Mouse (Mus musculus) G1E-ER4 (cell line): ENCODE data around the gene 4930503B20Rik. TPM values are rescaled to one million over a fixed set of nuclear protein-coding genes. Genes with fewer than 3 reads are reported as not detected.

Source experiments
- GATA1 ChIP-seq: IDR thresholded peaks from one replicate; pipeline ENCODE4 v1.8.0; 2012; ENCODE audit warnings: low read length, inconsistent platforms
- polyA plus RNA-seq: library from polyadenylated mRNA; stranded (reverse); fragments of >175 nt; gene quantifications from 2 replicates; pipeline ENCODE4 v1.2.3, GENCODE M21; 2012

The 4930503B20Rik gene
- 0.05 TPM in 1 of 2 replicates, not detected in the other for polyA plus RNA-seq

GRCm38 (mm10) chr3:146651217-146651616 is at the start of gene 4930503B20Rik:
4930503B20Rik (minus strand) TSS chr3:146651317.
- no peak for TF ChIP-seq GATA1

GRCm38 (mm10) chr3:146700051-146700450 is 48.9 kb upstream of the 4930503B20Rik start:
- TF ChIP-seq GATA1, result peak; percentile 75

GRCm38 (mm10) chr3:146698982-146699381 is 47.9 kb upstream of the 4930503B20Rik start:
- peak; percentile 95 for TF ChIP-seq GATA1

GRCm38 (mm10) chr3:146692547-146692946 is 41.4 kb upstream of the 4930503B20Rik start:
- no peak for TF ChIP-seq GATA1

GRCm38 (mm10) chr3:146687121-146687725 is 36.1 kb upstream of the 4930503B20Rik start:
- no peak for TF ChIP-seq GATA1

GRCm38 (mm10) chr3:146686428-146686827 is 35.3 kb upstream of the 4930503B20Rik start:
- TF ChIP-seq GATA1, result peak; percentile 100

- no peak for TF ChIP-seq GATA1
Observed at GRCm38 (mm10) chr3:146684811-146685675, 33.9 kb upstream of the 4930503B20Rik start, which contains the start of gene Samd13. Samd13 (minus strand) TSS chr3:146685592.

- TF ChIP-seq GATA1, result no peak
Observed at GRCm38 (mm10) chr3:146683095-146683494, 32.0 kb upstream of the 4930503B20Rik start.

- TF ChIP-seq GATA1, result no peak
Observed at GRCm38 (mm10) chr3:146682140-146682651, 31.1 kb upstream of the 4930503B20Rik start.

- no peak for TF ChIP-seq GATA1
Observed at GRCm38 (mm10) chr3:146681696-146682095, 30.6 kb upstream of the 4930503B20Rik start.

- TF ChIP-seq GATA1, result no peak
Observed at GRCm38 (mm10) chr3:146680625-146681024, 29.5 kb upstream of the 4930503B20Rik start.

GRCm38 (mm10) chr3:146679646-146680045 is 28.5 kb upstream of the 4930503B20Rik start:
- no peak for TF ChIP-seq GATA1

GRCm38 (mm10) chr3:146676193-146676592 is 25.1 kb upstream of the 4930503B20Rik start:
- TF ChIP-seq GATA1, result no peak

GRCm38 (mm10) chr3:146675101-146675500 is 24.0 kb upstream of the 4930503B20Rik start:
- TF ChIP-seq GATA1, result no peak

- TF ChIP-seq GATA1, result no peak
Observed at GRCm38 (mm10) chr3:146671121-146671520, 20.0 kb upstream of the 4930503B20Rik start.

- TF ChIP-seq GATA1, result no peak
Observed at GRCm38 (mm10) chr3:146661907-146662306, 10.8 kb upstream of the 4930503B20Rik start.

- no peak for TF ChIP-seq GATA1
Observed at GRCm38 (mm10) chr3:146661001-146661400, 9.9 kb upstream of the 4930503B20Rik start.
